Mouse (Mus musculus) neural tube, embryonic 13.5 days (tissue): ENCODE measurements around the gene Lin28a. TPM values are rescaled to one million over a fixed set of nuclear protein-coding genes. Genes with fewer than 3 reads are reported as not detected.

Experiments
- ATAC-seq: fragments of 200-750 bp; cut with Nextera tagmentation; 2 replicates; pipeline ENCODE4 v1.8.0; 2017; ENCODE audit warnings: low read depth, mild to moderate bottlenecking, moderate TSS enrichment, moderate library complexity
- H3K27ac ChIP-seq: fragments of 300-500 bp; sonication (generic); replicated peaks from 2 replicates; pipeline ENCODE4 v1.5.1; 2015; ENCODE audit warnings: moderate library complexity, mild to moderate bottlenecking, inconsistent platforms
- H3K27me3 ChIP-seq: fragments of 300-500 bp; sonication (generic); 2 replicates; pipeline ENCODE4 v1.6.1; 2015; ENCODE audit warnings: mild to moderate bottlenecking, inconsistent platforms
- H3K36me3 ChIP-seq: fragments of 300-500 bp; sonication (generic); 2 replicates; pipeline ENCODE4 v1.6.1; 2015; ENCODE audit warnings: mild to moderate bottlenecking, inconsistent platforms
- H3K4me1 ChIP-seq: fragments of 300-500 bp; sonication (generic); replicated peaks from 2 replicates; pipeline ENCODE4 v1.6.1; 2015; ENCODE audit warnings: inconsistent platforms
- H3K4me2 ChIP-seq: fragments of 300-500 bp; sonication (generic); 2 replicates; pipeline ENCODE4 v1.6.1; 2015; ENCODE audit warnings: inconsistent platforms, mild to moderate bottlenecking, moderate library complexity
- H3K4me3 ChIP-seq: fragments of 300-500 bp; sonication (generic); 2 replicates; pipeline ENCODE4 v1.5.1; 2015; ENCODE audit warnings: mild to moderate bottlenecking, inconsistent platforms
- H3K9ac ChIP-seq: fragments of 300-500 bp; sonication (generic); 2 replicates; pipeline ENCODE4 v1.6.1; 2015; ENCODE audit warnings: moderate library complexity, mild to moderate bottlenecking, inconsistent platforms
- H3K9me3 ChIP-seq: fragments of 300-500 bp; sonication (generic); 2 replicates; pipeline ENCODE4 v1.6.1; 2016; ENCODE audit warnings: inconsistent platforms
- WGBS: fragments of 180-500 bp; shearing (Covaris S2); methylation state at CpG from one replicate; pipeline ENCODE4 v1.1.7; 2015; 5-methylcytosine and 5-hydroxymethylcytosine counted together
- polyA plus RNA-seq: library from polyadenylated mRNA; unstranded; fragments of >200 nt; fragmentation: Nextera tagmentation; extraction: Ambion mirVana; gene quantifications from 2 replicates; pipeline ENCODE4 v1.2.1, GENCODE M21; 2015

Gene Lin28a
- polyA plus RNA-seq = 0.17 and 0.32 TPM in 2 replicates

DNA sequence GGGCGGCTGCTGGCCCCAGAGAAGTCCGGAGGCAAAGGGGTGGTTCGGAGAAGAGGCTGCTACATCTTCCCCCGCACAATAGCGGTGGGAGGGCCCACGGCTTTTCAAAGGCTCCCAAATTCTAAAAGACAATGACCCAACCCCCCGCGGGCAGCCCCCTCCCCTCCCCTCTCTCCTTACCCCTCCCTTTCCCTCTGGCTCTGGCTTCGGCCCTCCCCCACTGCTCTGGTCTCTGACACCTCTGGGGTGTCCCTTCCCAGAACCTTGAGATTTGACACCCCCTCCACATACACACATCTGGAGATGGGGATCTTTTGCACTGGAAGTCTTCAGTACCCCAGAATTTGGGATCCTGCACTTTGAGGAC lies at the start of gene Lin28a:
Gene Lin28a (minus strand): TSS at position 63 of the 367 bp plus-strand sequence.
- H3K9me3 ChIP-seq = no peaks in the 10 kb centered on the region
- peak within 1 kb of the TSS; percentile 39 for H3K9ac ChIP-seq
- H3K4me1 ChIP-seq = peaks cover 43% of the 10 kb centered on the region
- peak within 1 kb of the TSS; percentile 55 for H3K4me2 ChIP-seq
- H3K27me3 ChIP-seq = peaks cover 25% of the 10 kb centered on the region
- peak within 1 kb of the TSS; percentile 33 for H3K4me3 ChIP-seq
- WGBS = 0% methylated on average over 9 of the region's 9 CpGs
- H3K27ac ChIP-seq = peak within 1 kb of the TSS; percentile 68
- no peaks in the 10 kb centered on the region for H3K36me3 ChIP-seq
- ATAC-seq = no peak

DNA sequence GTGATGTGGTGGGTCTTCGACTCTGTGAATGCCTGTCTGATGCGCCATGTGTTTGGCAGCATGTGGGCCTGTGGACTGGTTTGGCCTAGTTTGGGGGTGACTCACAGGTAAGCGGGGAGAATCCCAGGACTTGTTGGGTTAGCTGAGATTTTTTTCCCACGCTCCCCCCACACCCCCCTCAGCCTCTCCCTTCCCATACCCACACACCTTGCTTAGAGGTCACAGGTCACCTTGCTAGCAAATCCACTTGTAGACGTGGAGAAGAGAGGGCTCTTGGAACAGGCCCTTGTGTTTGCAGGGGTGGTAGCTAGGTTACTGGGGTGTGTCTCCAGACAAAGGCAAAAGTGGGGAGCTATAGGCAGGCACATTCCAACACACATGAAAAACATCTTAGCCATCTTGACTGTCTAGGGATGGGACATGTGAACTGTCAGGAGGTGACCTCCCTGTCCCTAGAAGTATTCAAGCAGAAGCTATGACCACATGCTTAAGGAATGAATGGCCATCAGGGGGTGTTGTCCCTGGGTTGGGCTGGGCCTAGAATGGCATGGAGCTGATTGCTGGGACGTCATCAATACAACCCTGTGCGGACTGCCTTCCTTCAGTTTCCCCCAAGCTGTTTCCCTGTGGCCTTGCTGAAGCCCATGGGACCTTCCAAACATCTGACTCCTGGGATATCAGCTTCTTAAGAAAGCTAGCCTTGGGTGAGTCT lies 49.3 kb upstream of the Lin28a start:
- 79% methylated on average over 7 of the region's 7 CpGs for WGBS
- no peak for ATAC-seq
- Histone ChIP-seq H3K4me3 (no peak overlapping the region), H3K27me3 (peaks cover 19% of the 10 kb centered on the region), H3K9me3 (no peaks in the 10 kb centered on the region), H3K4me1 (no peaks in the 10 kb centered on the region), H3K36me3 (no peaks in the 10 kb centered on the region), H3K9ac (no peak overlapping the region), H3K4me2 (no peak overlapping the region), H3K27ac (no peak overlapping the region)

DNA sequence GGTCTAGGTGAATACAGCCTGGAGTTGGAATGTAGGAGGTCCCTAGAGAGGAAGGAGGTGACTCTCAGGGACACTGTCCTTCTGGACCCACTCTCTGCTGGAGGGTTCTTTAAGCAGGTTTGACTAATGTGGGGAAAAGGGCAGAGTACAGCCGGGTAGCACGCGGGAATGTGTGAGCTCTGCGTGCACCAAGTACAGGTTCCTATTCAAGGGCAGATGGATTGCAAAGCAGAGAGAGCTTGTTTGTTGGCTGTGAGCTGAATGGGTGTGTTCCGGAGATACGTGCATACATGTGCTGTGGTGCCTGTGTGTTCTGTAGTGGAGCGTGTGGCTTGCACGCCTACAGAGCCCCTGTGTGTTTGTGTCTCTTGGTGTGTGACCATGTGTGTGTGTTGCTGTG lies 48.7 kb upstream of the Lin28a start:
- no peaks in the 10 kb centered on the region for H3K4me1 ChIP-seq
- H3K36me3 ChIP-seq = no peaks in the 10 kb centered on the region
- H3K9me3 ChIP-seq = no peaks in the 10 kb centered on the region
- H3K27ac ChIP-seq = no peak overlapping the region
- no peak for ATAC-seq
- no peak overlapping the region for H3K4me2 ChIP-seq
- H3K27me3 ChIP-seq = peaks cover 19% of the 10 kb centered on the region
- WGBS = 95% methylated on average over 8 of the region's 8 CpGs
- H3K4me3 ChIP-seq = no peak overlapping the region
- no peak overlapping the region for H3K9ac ChIP-seq

DNA sequence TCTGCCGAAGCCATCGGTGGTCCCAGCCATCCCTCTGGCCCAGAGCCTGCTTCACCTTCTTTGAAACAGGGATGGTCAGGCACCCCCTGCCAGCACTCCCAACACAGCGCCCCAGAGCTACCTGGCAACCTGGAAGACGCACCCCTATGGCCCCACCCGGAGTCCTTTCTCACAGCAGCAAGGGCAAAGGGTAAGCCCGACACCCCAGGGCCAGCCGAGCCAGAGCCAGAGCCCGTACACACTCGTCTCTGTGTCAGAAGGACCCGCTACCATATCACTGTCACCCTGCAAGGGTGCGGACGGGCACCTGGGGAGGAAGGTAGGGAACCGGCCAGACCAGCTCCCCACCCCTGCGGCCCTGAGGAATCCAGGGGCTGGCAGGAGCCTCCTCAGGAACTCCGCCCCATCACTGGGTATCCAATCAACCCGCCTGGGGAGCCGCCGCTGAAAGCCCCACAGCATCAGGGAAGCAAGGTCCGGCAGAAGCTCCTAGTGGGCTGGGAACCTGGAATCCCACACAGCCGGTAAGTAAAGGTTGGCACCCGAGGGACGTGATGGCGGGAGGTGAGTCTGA lies 46.9 kb upstream of the Lin28a start:
- no peak overlapping the region for H3K9ac ChIP-seq
- no peak overlapping the region for H3K4me3 ChIP-seq
- no peaks in the 10 kb centered on the region for H3K9me3 ChIP-seq
- H3K4me2 ChIP-seq = no peak overlapping the region
- H3K27me3 ChIP-seq = peaks cover 23% of the 10 kb centered on the region
- H3K27ac ChIP-seq = no peak overlapping the region
- 30% methylated on average over 23 of the region's 23 CpGs for WGBS
- no peaks in the 10 kb centered on the region for H3K36me3 ChIP-seq
- no peaks in the 10 kb centered on the region for H3K4me1 ChIP-seq
- no peak for ATAC-seq

DNA sequence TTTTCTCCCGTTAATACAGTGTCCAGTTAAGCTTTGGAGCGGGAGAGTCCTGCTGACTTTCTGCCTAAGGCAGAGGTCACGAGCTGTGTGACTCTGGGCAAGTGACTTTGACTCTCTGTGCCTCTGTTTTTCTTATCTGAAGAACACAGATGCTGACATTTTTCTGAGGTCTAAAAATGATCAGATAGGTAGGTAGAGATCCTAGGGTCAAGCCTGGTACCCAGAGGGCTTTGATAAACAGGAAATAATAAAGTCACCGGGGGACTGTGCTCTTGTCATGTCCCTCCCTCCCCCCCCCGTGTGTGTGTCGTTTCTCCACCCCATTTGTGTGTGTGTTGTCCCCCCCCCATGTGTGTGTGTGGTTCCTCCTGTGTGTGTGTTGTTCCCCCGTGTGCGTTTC lies 43.9 kb upstream of the Lin28a start:
- no peak overlapping the region for H3K4me2 ChIP-seq
- 63% methylated on average over 8 of the region's 8 CpGs for WGBS
- no peaks in the 10 kb centered on the region for H3K4me1 ChIP-seq
- H3K27ac ChIP-seq = no peak overlapping the region
- no peaks in the 10 kb centered on the region for H3K36me3 ChIP-seq
- no peak overlapping the region for H3K4me3 ChIP-seq
- H3K9ac ChIP-seq = no peak overlapping the region
- no peaks in the 10 kb centered on the region for H3K9me3 ChIP-seq
- H3K27me3 ChIP-seq = peaks cover 31% of the 10 kb centered on the region
- no peak for ATAC-seq

DNA sequence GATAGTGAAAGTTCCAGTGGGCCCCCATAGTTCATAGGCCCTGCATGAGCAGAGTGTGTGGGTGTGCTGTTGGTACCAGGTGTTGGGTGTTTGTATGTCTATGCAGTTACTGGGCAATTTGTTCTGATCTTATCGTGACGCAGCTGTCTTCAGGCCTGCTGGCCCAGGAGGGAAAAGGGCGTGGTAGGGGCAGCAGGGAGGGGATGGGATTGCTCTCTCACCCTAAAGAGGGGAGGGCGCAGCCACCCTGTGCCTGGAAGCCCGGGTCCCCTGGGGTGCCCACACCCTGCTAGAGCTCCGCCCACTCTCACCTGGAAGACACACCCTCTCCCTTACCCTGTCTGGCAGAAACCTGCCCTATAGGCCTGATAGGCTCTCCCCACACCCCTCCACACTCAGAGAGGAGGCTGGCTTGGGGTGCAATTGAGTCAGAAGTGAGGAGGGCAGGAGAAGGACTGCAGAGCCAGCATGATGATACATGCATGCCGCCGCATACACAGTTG lies 43.4 kb upstream of the Lin28a start:
- Histone ChIP-seq H3K27ac (no peak overlapping the region), H3K4me3 (no peak overlapping the region), H3K4me1 (no peaks in the 10 kb centered on the region), H3K27me3 (peaks cover 31% of the 10 kb centered on the region), H3K9ac (no peak overlapping the region), H3K4me2 (no peak overlapping the region), H3K36me3 (no peaks in the 10 kb centered on the region), H3K9me3 (no peaks in the 10 kb centered on the region)
- no peak for ATAC-seq
- 54% methylated on average over 8 of the region's 8 CpGs for WGBS

DNA sequence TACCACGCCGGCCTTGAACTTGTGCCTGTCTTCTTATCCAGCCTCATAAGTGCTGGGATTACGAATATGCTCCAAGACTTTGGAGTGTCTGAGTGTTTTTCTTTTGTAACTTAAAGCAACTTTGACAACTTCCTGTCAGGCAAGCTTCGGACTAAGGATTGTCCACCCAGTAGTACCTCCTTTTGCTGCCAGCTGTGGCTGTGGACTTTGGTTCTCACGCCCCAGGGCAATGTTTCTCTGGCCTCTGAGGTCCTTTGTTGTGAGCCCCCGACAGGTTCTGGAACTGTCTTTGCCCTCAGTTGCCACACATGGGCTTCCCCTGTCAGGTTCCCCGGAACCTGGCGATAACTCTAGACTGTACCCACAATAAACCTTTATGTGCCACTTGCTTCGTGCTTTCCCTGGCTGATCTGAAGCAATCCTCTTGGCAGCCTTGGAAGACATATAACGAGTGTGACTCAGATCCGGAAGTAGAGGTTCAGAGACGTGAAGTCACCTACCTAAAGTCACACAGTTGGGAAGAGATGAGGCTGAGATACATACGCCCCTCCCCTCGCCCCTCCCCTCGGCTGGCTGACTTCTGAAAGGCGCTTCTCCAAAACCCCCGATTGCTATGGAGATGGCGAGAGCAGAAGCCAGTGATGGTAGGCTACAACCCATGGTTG lies 42.7 kb upstream of the Lin28a start:
- 62% methylated on average over 18 of the region's 18 CpGs for WGBS
- H3K4me1 ChIP-seq = no peaks in the 10 kb centered on the region
- H3K4me3 ChIP-seq = no peak overlapping the region
- H3K27ac ChIP-seq = no peak overlapping the region
- H3K9ac ChIP-seq = no peak overlapping the region
- H3K27me3 ChIP-seq = peaks cover 28% of the 10 kb centered on the region
- no peaks in the 10 kb centered on the region for H3K9me3 ChIP-seq
- H3K36me3 ChIP-seq = no peaks in the 10 kb centered on the region
- no peak overlapping the region for H3K4me2 ChIP-seq
- ATAC-seq = no peak

DNA sequence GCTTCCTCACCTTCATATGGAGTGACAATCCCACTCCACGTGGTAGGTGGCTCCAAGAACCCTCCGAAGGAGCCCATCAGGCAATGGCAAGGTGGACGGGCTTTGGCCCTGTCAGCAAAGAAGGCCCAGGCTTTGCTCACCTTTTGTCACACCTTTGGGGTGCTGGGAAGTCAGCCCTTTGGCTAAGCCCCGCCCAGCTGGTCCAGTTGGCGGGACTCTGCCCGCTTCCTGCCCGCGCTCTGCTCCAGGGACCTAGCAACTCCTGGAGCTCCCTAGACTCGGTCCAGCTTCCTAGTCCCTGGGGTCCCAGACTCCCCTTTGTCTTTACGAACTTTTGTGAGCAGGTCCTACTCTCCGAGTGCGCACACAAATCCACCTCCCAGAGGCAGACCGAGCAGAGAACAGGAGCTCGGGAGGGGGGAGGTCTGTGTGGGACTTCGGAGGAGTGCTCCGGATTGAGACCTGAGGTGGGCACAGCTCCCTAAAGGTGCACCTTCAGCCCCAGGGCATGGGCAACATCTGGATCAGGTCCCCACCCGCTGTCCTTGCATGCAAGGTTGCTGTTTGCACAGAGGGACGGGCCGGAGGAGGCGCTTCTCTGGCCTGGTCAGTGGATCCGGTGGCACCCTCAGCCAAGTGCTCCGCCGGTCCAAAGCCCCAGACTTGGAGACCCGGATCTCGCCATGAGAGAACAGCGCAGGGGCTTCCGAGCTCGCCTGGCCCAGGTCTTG lies 41.7 kb upstream of the Lin28a start, which contains the start of gene Crybg2:
Gene Crybg2 (plus strand): TSS at position 681 of the 731 bp plus-strand sequence.
- Histone ChIP-seq H3K27me3 (peaks cover 19% of the 10 kb centered on the region), H3K36me3 (no peaks in the 10 kb centered on the region), H3K4me2 (no peak within 1 kb of the TSS), H3K9ac (no peak within 1 kb of the TSS), H3K9me3 (no peaks in the 10 kb centered on the region), H3K4me3 (no peak within 1 kb of the TSS), H3K4me1 (no peaks in the 10 kb centered on the region), H3K27ac (no peak within 1 kb of the TSS)
- no peak for ATAC-seq
- WGBS = 42% methylated on average over 28 of the region's 28 CpGs

DNA sequence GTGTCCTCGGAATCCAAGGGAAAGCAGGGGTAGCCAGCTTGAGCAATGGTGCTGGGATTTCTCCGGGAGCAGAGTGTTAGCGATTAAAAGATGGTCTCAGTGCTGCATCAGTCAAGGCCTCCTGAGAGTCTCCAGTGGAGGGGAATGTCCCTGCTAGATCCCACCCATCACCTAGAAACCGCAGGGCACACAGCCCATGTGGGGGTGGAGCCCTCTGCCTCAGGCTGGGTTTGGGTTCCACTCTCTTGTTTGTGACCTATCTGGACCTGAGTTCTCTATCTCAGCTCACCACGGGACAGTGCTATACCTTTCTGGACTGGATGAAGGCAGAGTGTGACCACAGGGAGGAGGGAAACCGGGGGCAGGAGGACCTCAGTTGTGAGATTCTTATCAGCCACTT lies 40.3 kb upstream of the Lin28a start:
- H3K4me2 ChIP-seq = no peak overlapping the region
- WGBS = 87% methylated on average over 6 of the region's 6 CpGs
- no peaks in the 10 kb centered on the region for H3K9me3 ChIP-seq
- H3K27me3 ChIP-seq = peaks cover 12% of the 10 kb centered on the region; the same call in 1 of the 2 replicates
- no peak overlapping the region for H3K27ac ChIP-seq
- H3K9ac ChIP-seq = no peak overlapping the region
- no peaks in the 10 kb centered on the region for H3K4me1 ChIP-seq
- no peak for ATAC-seq
- H3K36me3 ChIP-seq = no peaks in the 10 kb centered on the region
- H3K4me3 ChIP-seq = no peak overlapping the region

DNA sequence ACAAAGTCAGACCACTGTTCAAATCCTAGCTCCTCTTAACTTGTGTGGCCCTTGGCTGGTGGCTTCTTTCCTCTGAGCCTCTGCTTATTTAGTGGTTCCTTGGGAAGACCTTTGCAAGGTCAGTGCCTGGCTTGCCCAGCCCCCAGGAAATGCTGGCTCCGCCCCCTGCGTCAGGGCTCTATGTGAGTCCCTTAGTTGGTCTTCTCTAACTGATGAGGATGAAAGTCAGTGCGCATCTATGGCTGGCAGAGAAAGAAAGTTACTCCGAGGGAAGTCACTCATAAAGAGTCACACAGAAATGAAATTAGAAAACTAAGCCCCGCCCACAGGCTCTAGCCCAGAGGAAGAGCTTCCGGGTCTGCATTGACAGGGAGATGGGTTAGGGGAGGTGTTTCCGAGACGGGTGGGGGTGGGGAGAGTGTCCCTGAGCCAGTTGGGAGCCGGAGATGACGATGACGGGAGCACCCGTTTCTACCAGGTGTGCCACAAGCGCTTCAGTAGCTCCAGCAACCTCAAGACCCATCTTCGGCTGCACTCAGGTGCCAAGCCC lies 39.6 kb upstream of the Lin28a start:
- no peak for ATAC-seq
- H3K4me2 ChIP-seq = peak overlapping the region; percentile 26
- H3K9ac ChIP-seq = no peak overlapping the region
- no peaks in the 10 kb centered on the region for H3K36me3 ChIP-seq
- H3K9me3 ChIP-seq = no peaks in the 10 kb centered on the region
- no peaks in the 10 kb centered on the region for H3K4me1 ChIP-seq
- no peak overlapping the region for H3K27ac ChIP-seq
- peaks cover 12% of the 10 kb centered on the region; the same call in 1 of the 2 replicates for H3K27me3 ChIP-seq
- no peak overlapping the region for H3K4me3 ChIP-seq
- 37% methylated on average over 14 of the region's 14 CpGs for WGBS

DNA sequence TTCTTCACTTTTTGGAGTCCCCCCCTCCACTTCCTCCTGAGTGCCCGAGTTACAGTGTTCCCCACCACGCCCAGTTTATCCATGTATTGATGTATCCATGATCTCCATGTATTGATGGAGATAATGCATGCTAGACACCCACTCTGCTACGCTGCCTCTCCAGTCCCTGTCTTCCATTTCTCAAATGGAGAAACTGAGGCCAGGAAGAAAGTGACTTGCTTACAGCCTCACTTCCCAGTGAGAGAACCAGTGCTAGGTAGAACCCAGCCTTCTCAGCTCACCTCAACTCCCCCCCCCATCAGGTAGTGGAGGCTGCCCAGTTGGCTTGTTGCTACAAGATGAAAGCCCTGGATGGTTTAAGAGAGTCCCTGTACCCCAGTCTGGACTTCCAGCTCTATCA lies 34.9 kb upstream of the Lin28a start, which contains the start of gene Zfp683:
Gene Zfp683 (plus strand): TSS at position 301 of the 400 bp plus-strand sequence.
- 95% methylated on average over 3 of the region's 3 CpGs for WGBS
- no peaks in the 10 kb centered on the region for H3K36me3 ChIP-seq
- no peak within 1 kb of the TSS for H3K4me2 ChIP-seq
- H3K4me1 ChIP-seq = 0 out of 2 replicates have a peak, but pooled peaks cover 7% of the 10 kb centered on the region
- no peak within 1 kb of the TSS for H3K4me3 ChIP-seq
- H3K27ac ChIP-seq = no peak within 1 kb of the TSS
- no peaks in the 10 kb centered on the region for H3K9me3 ChIP-seq
- H3K27me3 ChIP-seq = no peaks in the 10 kb centered on the region
- H3K9ac ChIP-seq = no peak within 1 kb of the TSS
- ATAC-seq = no peak
